Mouse (Mus musculus) 3134 (cell line): ENCODE data around the gene Gm5244.

Experiments
- DNase-seq: peaks from one replicate; pipeline ENCODE4 v3.0.0-alpha.2; 2011; ENCODE audit warnings: low spot score; ENCODE audit not compliant: insufficient read length; ENCODE audit errors: extremely low read depth

Gm5244 gene

DNA sequence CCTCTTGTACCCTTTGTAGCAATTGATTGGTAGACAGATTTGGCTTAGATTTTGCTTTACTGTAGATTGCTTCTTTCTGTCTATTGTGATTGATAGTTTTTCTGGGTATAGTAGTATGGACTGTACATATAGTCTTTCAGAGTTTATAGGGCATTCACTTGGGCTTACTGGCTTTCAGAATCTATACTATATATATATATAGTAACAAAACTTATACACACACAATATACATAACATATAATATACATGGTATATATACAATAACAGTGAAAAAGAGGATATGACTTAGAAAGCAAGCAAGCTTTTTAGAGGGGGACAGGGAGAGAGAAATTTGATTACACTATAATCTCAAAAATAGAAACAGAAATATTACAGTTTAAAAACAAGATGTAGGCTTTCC, at the start of gene Gm5244:
TSS of gene Gm5244 (plus strand) at position 301 of the 400 bp plus-strand sequence.
- no peak for DNase-seq

DNA sequence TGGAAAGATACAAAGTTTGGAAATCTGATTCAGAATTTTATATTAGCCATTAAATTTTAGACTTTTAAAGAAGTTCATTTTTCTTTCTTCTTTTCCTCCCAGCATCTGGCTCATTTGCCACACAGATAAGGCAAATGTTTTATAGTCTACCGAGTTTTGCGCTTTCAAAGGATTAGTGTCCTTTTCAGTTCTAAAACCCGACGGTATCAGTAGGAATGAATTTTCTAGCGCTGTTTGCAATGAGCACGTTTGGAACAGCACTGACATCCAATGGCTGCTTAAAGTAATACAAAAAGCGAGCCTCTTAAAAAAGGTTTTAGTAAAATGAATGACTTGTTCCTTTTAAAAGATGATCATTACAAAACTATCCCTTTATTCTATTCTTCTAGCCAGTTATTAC, 49.4 kb upstream of the Gm5244 start:
- DNase-seq = peak; percentile 19

DNA sequence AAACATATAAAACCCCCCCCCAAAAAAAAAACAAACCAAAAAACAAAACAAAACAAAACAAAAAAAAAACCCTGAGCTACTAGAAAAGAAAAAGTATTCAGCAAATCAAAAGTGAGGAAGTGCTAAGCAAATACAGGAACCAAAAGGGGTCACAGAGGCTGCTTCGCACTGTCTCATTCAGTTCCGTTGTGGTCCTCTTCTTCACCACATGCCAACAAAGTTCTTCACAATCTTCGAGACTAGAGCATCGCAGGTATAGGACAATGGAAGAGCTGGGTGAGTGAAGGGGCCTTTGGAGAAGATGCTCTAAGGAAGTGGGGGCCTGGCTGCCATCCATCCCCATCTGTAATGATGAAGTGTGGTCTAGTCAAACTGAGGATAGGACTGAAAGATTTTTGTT, 48.1 kb upstream of the Gm5244 start:
- no peak for DNase-seq

DNA sequence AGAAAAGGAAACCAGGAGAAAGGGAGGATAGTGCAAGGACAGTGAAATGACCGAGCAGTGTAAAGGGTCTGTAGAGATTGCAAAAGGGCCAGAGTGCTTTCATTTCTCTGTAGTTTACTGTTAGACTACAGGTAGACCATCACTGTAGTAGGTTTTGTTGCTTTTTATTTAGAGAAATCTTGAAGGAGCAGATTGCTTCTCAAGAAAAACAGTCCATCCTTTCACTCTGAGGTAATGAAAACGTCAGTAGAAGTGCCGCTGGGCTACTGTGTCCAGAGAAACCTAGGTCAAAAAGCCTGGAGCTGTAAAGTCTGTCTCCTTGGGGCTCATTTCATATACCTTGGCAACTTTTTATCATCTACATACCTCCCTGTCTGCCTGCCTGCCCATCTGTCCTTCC, 47.4 kb upstream of the Gm5244 start:
- no peak for DNase-seq

DNA sequence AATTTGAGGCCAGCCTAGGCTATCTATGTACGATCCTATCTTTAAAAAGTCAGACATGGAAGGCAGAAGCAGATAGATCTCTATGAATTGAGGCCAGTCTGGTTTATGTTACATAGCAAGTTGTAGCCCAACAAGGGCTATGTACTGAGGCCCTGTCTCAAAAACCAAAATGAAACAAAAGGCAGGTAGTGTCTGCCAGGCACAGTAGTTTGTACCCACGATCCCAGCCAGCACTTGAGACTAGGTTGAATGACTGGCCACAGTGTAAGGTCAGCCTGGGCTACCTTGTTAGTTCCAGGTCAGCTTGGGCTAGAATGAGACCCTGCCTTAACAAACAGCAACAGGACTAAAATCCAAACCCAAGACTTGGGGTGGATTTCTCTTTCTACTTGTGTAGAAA, 45.9 kb upstream of the Gm5244 start:
- DNase-seq = no peak

DNA sequence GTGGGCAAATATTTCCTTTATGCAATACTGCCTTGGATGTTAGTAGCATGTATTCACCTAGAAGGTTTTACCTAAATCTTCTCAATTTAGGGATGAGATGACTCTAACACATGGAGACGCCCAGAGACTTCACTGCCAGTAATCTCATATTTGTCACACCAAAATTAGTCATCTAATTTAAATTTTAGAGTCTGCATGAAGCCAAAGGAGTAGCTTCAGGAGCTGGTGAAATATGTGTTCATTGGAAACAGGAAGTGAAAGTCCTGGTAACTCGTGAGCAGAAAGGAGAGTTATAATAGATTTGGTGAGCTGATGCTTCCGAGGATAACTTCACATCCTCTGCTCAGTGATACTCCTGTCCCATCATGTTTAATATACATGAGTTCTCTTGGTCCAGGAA, 45.4 kb upstream of the Gm5244 start:
- no peak for DNase-seq

DNA sequence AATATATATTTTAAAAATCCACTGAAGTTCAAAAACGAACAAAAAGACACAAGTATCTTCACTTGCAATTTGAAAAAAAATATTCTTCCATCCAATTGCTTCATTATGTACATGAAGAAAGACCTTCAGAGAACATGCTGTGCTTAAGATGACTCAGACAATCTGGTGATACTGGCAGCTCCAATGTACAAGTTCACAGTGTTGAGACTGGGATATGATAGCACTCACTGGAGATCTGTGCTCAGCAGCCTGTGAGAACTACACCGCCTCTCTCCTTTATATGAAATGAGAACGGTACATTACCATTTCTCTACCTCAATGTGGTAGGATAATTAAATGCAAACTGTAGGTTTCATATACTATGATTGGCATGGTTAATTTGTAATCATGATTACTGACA, 43.7 kb upstream of the Gm5244 start:
- no peak for DNase-seq

DNA sequence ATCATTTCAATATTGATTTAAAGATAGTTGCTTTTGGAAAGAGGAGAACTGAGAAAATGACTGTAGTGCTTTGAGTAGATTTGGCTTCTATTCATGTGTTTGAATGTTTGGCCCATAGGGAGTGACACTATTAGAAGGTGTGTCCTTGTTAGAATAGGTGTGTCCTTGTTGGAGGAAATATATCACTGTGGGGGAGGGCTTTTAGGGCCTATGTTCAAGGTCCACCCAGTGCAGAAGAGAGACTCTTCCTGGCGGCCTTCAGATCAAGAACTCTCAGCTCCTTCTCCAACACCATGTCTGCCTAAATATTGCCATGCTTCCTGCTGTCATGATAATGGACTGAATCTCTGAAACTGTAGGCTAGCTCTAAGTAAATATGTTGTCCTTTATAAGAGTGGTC, 42.2 kb upstream of the Gm5244 start:
- DNase-seq = no peak

DNA sequence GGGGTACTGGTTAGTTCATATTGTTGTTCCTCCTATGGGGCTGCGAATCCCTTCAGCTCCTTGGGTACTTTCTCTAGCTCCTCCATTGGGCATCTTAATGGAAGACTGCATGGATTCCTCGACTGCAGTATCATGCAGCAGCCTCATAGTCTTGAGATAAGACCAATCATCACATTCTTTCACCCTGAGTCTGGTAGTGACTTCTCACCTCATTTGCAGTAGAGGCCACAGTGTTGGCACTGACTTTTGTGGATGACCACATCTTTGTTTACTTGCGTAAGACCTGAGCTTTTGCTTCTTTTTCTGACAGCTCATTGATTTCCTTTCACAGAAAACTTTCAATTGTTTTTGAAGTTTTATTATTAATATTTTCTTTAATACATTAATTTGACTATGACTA, 40.8 kb upstream of the Gm5244 start:
- peak; percentile 6 for DNase-seq

DNA sequence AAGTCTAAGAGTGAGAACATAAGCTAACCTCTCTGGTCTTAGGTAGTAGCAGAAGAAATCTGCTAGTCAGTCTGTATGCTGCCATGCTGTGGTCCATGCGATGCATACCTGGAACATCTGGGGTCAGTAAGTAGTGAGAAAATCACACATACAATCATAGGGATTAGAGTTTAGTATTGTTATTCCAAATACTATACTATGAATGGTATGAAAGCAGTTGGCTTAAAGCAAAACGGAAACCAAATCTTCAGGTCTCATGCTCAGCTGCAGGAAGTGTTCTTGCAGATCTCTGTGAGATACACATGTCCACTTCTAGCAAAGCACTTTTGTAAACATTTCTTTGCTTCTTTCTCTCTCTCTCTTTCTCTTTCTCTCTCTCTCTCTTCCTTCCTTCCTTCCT, 40.3 kb upstream of the Gm5244 start:
- no peak for DNase-seq

DNA sequence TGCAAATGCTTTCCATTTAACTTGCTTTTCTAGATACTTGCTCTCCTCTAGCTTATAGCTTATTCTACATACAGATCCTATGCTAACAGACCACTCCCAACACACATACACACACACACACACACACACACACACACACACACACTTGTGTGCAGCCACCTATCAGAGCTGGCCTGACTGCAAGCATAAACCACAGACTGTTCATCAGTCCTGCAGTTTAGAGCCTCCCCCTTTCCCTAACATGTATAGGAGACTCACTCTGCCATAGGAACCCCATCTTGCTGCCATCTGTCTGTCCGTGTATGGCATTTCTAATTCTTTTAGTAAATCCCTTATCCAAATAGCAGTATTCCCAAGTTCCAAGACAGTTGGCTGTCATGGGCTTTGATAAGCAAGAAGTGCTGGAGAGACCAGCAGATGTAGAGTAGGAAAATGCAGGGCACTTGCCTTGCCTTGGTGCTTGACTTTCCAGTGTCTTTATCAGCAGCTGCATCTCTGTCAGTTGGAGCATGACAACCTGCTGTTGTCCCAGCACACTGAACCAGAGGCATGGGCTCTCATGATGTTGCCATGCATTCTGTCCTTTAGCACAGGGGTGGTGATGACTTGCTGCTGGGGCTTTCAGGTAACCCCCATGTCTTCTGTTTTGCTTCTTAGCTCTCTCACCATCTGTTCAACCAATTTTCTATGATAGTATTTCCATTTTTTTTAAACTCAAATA, 33.7 kb upstream of the Gm5244 start:
- no peak for DNase-seq

DNA sequence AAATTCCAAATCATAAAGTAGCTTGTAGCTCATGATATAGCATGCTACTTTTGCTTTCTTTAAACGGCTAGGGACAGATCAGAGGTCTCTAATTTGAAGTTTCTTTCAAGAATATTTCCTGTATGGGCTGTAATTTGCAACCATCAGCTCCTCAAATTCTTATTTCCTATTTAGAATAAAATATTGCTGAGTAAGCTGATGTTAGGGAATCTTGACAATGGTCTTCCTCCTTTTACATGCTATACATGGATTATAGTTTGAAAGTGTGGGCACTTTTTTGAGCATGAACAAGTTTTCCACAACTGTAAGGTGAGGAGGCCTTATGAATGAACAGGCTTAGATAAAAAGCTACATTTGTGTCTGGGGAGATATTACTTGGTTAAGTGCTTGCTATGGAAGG, 32.6 kb upstream of the Gm5244 start:
- no peak for DNase-seq

DNA sequence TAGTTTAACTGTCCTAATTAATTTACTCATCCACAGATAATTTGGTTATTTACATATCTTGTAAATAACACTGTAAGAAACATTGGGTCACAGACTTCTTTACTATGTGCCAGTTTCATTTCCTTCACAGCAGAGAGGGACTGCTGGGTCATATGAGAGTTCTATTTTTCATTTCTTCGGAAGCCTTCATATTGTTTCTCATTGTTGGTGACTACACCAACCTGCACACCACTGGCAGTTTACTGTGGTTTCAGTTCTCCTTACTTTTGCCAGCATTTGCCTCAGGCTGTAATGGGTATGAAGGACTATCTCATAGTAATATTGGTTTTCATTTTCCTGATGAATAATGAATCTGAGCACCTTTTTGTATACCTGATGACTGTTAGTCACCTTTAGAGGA, 28.0 kb upstream of the Gm5244 start:
- no peak for DNase-seq

DNA sequence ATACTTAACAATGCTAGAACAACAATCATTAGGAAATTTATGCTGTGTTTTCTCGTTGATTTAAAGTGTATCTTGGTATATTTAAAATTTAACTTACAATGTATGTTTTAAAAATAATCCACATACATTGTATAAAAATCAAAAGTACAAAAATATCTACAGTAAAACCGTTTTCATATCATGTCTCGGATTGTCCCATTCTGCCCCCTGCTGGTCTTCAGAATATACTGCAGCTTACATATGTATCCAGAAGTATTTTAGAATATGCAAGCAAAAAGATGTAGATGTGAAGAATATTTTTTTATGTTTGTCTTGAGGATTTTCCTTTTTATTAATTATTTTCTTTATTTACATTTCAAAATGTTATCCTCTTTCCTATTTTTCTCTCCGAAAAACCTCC, 26.1 kb upstream of the Gm5244 start:
- no peak for DNase-seq

DNA sequence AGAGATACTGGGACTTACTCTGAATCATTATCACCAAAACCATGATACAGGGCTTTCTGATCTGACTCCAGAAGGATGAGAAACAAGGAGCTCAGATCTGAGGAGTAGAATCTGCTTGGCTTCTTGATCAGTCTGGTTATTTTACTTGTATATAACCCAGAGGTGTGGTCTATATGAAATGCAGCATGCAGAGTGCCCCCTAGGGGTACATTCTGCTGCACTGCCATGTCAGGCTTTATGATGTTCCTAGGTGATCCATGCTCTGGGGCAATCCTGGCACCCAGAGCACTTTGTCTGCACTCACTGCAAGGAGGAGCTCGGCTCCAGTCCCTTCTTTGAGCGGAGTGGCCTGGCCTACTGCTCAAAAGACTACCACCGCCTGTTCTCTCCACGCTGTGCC, 21.9 kb upstream of the Gm5244 start:
- no peak for DNase-seq

DNA sequence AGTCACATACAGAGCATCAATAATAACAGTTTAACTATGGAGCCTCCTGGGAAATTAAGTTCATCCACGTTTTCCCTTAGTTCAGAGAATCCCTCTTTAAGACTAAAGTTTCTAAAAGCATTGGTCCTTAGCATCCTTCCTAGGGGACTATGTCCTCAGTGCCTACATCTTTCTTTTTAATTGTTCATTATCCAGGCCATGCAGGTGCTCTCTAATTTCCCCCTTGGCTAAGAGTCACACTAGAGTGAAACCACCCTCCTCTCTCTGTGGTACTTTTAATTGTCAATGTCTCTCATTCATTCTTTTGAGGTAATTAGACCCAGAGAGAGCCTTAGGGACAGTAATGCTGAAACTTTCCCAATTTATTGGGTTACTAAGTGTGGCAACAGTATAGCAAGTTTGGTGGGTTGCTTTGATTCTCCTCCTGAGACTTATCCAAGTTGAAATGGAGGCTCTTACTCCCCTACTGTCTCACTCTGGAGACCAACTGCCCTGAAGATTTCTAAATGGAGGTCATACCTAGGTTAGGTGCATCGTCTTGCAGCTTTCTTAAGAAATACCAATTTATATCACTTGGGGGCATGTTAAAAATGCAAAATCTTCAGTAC, 15.6 kb upstream of the Gm5244 start:
- DNase-seq = no peak

DNA sequence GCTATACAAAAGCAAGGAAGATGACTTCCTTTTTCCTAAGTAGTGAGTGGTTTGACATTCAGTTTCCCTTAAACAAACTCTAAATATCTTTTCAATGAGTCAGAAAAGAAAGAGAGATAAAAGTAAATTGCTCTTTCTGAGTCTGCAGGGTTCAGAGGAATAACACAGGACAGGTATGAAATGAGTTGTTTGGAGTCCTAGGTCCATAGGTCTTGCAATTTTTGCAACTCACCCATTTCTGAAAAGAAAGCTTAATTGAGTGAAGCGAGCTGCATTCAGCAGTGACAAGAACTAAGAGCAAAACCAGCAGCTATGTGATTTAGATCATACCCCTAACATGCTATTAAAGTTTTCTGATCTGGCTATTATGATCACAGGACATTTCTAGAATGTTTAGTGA, 14.9 kb upstream of the Gm5244 start:
- no peak for DNase-seq

DNA sequence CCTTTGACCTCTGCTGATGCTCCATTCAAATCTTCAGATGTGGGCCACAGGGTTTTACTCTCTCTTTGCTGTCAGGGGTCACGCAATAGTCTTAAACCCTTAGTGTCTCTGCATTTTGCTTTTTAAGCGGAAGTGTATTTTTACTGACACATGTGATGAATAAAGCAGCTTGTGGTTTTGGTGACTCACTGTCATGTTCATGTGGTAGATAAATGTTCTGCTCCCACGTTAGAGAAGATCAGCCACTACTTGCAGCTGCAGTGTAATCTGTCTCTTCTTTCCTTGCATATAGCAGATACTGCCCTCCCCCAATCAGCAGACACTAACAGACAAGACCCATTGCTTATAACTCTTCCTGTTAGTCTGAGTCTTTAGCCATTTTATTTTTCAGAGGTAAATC, 12.9 kb upstream of the Gm5244 start:
- DNase-seq = peak; percentile 31

DNA sequence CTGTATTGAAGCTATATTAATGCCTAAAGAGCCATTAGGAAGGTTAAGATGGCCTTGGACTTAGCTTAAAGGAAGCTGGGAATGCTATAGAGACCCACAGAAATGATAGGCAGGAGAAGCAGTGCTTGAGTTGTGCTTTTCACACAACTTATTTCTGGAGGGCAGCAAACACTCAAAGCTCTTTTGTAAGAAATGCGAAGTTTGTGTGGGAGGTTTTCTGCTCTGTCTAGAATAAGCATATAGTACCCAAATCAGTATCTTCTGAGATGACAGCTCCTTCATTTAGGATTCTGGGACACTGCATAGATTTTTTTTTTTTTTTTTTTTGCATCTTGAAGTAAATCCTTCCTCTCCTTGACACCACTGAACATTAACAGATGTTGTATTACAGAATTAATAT, 8.0 kb upstream of the Gm5244 start:
- no peak for DNase-seq

DNA sequence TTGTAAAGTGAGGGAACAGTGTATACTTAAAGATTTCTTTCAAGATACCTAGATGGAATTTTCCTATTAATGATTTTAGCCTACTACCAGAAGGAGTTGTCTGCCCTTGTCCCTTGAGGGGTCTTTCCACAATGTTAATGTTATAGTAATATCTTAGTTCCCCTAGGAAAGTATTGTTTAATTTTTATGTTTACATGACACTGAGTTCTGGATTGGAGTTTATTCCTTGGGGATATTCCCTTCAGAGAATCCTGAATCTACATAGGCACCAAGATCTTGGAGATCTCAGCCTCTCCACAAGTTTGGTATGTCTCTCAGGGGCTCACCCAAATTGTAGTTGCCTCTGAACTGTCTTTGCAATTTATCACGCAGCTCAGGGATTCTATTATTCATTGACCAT, 10.5 kb downstream of the Gm5244 start, which contains the start of gene Olfr1444:
TSS of gene Olfr1444 (plus strand) at position 301 of the 400 bp plus-strand sequence.
- no peak for DNase-seq

DNA sequence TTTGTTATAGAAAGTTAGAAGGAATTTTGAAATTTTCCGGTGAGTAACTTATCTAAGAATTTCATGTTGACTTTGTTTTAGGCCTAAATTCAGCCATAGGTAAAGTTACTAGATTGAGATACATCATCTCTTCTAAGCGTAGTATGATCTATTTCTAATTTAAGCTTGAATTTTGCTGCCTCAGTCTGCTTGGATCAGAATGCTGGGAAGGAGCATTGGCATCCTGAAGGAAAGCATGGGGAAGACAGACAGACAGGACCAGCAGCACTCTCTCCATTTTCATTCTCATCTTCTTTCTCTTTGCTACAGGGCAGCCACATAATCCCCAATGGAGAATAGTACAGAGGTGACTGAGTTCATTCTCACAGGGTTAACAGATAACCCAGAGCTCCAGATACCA, 37.1 kb downstream of the Gm5244 start, which contains the start of gene Olfr1445:
TSS of gene Olfr1445 (plus strand) at position 301 of the 400 bp plus-strand sequence.
- no peak for DNase-seq

DNA sequence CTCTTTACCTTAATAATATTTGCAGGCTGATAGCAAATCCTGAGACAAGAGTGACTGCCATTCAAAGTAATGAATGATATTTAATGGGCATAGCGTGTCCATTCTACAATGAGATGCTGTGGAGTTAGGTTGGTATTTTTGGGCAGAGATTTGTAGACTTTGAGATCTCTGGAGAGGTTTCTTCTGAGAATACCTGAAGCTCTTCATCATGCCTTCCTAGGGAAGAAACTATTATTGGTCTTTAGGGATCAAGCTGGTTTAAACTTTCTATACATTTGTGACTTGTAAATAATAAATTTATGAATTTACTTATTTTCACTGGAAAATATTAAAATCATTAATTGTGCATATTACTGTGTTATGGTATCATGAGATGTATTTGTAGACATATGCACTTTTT, 46.9 kb downstream of the Gm5244 start, which contains the start of gene Olfr1446:
TSS of gene Olfr1446 (minus strand) at position 101 of the 400 bp plus-strand sequence.
- no peak for DNase-seq
